Mouse (Mus musculus) frontal cortex, postnatal 14 days (tissue): ENCODE measurements around the gene Amh.

Source experiments
- DNase-seq, 2 experiments: peaks; one replicate each; pipeline ENCODE4 v3.0.0; 2022; ENCODE audit warnings: low spot score in 2 of 2

Amh gene

DNA sequence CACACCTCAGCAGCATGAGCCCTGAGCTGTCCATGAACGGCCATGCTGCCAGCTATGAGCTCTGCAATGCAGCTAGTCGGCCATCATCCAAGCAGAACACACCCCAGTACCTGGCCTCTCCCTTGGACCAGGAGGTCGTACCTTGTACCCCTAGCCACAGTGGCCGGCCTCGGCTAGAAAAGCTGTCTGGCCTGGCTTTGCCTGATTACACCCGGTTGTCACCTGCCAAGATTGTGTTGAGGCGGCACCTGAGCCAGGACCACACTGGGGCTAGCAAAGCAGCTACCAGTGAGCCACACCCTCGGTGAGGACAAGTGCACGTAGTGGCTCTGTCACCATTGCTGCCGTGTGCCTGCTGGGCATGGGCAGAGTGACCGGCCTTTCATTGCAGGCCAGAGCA lies 19.1 kb upstream of the Amh start:
- DNase-seq: no peak

DNA sequence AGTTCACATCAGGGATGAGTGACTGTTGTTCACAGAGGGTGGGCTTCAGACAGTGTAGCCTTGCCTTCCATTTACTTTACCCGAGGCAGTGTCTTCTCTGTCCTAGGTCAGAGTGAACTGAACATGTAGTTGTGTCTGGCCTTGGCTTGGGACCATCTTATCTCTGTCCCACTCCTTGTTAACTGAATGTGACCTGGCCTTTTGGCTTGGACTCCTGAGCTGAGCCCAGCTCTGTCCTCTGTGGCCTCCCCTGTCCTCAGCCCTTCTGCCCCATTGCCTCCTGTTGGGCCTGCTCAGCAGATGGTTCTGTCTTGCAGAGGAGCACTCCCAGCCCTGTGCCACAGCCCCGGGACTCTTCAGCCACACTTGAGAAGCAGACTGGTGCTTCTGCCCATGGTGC lies 17.5 kb upstream of the Amh start:
- no peak for DNase-seq

- no peak for DNase-seq
Measured at GRCm38 (mm10) chr10:80790761-80791404, 14.2 kb upstream of the Amh start.

- DNase-seq: no peak
Measured at GRCm38 (mm10) chr10:80791476-80792174, 13.4 kb upstream of the Amh start.

GRCm38 (mm10) chr10:80792175-80793032 lies 12.6 kb upstream of the Amh start:
- DNase-seq: no peak

GRCm38 (mm10) chr10:80793033-80793784 lies 11.8 kb upstream of the Amh start:
- DNase-seq: no peak

DNA sequence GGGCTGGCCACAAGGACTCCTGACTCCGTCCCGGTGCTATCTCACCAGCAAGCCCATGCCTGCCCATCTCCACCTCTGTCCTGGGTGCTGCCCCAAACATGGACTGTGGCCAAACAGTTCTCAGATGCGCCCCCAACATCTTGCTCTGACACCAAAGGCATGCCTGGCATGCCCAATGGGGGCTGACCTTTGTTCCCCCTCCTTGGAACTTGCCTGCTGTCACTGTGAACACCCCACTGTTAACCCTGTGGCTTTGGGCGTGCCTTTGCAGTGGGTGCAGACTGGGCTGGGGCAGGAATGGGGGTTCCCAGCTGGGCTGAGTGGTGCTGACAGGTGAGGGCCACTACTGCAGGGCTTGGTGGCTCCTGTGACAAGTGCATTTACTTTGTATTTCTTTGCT lies 11.2 kb upstream of the Amh start:
- no peak for DNase-seq

DNA sequence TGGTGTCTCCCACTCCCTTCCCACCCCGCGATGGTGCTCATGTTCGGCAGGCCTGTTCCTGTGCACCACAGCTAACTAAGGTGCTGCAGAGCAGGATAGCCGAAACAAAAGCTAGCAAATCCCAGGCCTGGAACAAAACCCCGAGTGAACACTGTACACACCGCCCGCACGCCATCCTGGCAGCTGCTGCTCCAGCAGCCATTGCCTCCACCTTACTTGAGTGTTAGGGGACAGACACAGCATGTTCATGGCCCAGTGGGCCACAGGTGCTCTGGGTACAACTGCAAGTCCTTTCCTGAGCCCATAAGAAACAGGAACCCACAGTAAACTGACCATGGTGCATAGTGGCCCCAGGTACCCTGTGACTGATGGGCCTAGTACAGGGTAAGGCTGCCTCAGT lies 10.3 kb upstream of the Amh start:
- DNase-seq: no peak

- no peak for DNase-seq
Measured at GRCm38 (mm10) chr10:80796307-80796848, 8.7 kb upstream of the Amh start.

DNA sequence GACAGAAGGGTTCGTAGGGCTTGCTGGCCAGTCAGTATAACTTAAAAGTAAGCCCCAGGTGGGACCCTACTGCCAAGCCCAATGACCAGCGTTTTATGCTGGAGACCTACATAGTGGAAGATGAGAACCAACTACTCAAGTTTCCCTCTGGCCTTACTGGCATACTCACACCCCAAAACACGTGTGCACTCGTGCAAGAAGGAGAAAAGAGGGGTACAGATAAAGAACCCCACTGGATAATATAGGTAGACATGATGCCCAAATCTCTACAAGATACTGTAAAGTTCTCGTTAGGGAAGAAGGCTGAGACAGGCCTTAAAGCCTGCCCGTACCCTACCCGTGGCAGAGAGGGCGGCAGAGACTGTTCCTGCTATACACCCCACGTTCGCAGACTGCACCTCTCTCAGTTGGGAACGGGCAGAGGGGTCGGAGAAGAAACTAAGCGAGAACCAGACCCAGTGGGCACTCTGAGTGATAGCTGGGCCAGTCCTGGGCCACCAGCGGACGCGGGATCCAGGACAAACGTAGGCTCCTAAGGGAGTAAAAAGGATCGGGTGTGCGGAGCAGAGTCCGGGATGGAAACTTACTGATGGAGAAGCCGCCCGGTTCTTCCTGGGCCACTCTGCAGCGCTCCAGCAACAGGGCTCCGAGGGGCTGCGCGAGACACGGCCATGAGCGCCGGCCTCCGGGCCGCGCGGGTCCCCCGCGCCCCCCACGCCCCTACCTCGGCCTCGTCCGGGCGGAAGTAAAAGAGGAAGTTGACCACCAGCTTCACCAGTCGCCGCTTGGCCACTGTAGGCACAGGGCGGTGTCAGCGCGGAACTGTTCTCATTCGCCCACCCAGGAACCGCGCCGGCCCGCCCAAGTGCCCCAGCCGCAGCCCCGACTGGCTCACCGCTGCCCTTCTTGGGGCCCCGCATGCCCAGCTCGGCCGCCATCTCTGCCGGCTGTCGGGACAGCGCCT lies 7.6 kb upstream of the Amh start:
- no peak for DNase-seq

GRCm38 (mm10) chr10:80798150-80799006 lies 6.7 kb upstream of the Amh start, which contains the start of the genes Sf3a2 and Plekhj1:
TSS of gene Sf3a2 (plus strand) at chr10:80798198.
TSS of gene Plekhj1 (minus strand) at chr10:80798626.
- DNase-seq: peak; percentile 92

DNA sequence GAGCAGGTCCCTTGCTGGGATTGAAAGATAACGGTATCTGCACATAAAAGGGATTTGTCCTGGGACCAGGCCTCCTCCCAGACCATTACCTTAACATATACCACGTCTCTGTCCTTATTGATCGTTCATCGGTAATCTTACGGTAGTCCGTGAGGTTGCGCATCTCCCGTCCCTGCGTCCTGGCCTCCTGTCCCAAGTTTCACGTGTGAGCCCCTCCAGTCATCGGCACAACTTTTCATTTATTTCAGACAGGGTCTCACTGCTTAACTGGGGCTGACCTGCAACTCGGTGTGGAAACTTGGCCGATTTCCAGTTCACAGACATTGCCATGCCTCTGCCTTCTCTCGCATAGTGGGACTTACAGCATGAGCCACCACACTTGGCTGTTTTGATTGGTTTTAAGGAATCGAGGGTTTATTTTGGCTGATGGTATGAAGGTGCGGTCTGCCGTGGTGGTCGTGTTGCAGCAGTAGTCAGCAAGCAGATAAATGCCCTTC lies 5.9 kb upstream of the Amh start:
- no peak for DNase-seq

- no peak for DNase-seq
Measured at GRCm38 (mm10) chr10:80802204-80802912, 2.7 kb upstream of the Amh start.

- no peak for DNase-seq
Measured at GRCm38 (mm10) chr10:80802996-80803395, 2.0 kb upstream of the Amh start.

DNA sequence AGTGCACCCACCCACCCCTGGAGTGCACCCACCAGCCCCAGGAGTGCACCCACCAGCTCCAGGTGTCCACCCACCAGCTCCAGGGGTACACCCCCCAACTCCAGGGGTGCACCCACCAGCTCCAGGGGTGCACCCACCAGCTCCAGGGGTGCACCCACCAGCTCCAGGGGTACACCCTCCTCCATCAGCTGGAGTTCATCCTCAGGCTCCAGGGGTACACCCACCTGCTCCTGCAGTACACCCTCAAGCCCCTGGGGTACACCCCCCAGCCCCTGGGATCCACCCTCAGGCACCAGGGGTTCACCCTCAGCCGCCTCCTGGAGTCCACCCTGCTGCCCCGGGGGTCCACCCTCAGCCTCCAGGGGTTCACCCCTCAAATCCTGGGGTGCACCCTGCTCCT lies 703 bp upstream of the Amh start:
- DNase-seq: no peak

- no peak for DNase-seq
Measured at GRCm38 (mm10) chr10:80805322-80805721, 279 bp downstream of the Amh start.

DNA sequence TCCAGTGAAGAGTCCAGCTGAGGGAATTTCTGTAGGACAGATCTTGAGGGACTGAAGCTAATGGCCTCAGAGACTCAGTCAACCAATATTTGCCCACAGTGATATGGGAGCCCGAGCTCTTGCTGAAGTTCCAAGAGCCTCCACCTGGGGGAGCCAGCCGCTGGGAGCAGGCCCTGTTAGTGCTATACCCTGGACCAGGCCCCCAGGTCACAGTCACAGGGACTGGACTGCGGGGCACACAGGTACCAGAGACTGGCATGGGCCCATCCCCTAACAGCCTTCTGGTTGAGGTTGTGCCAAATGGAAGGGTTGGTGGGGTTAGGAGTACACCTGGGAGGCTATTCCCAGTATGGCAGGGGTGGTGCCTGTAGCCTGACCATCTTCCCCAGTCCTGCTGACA lies 882 bp downstream of the Amh start:
- peak in 1 of 2 experiments; percentile 72 for DNase-seq

GRCm38 (mm10) chr10:80806341-80807056 lies 1.5 kb downstream of the Amh start:
- no peak for DNase-seq
